ENCODE assay signal across 8 mouse cellular contexts in genomic region chr7:80803173-80803872, GRCm38 (mm10). TPM values are rescaled to one million over a fixed set of nuclear protein-coding genes. Genes with fewer than 3 reads are reported as not detected.
DNase-seq lines count a peak whose midpoint lies in the region; ATAC-seq and TF ChIP-seq lines count a peak whose summit lies in the region.

No protein-coding gene starts in this region.

- peak overlapping the region; percentile 82 for H3K4me2 ChIP-seq in forebrain, embryonic 16.5 days (ENCODE audit: low read length)
- H3K4me2 ChIP-seq in neural tube, embryonic 15.5 days, result peak overlapping the region; percentile 76

- H3K4me1 ChIP-seq in cerebellum, adult 2 months (ENCODE audit: control insufficient read depth, insufficient read depth, low read length), result peaks cover 6% of the 10 kb centered on the region; the same call in 1 of the 2 replicates
- peaks cover 14% of the 10 kb centered on the region for H3K4me1 ChIP-seq in forebrain, embryonic 16.5 days (replicated peaks; ENCODE audit: control insufficient read depth, insufficient read depth, low read length)
- H3K4me1 ChIP-seq in lung, adult 2 months (ENCODE audit: control insufficient read depth, insufficient read depth, low read length), result peaks cover 19% of the 10 kb centered on the region
- H3K4me1 ChIP-seq in neural tube, embryonic 15.5 days, result peaks cover 17% of the 10 kb centered on the region

- no peak for TF ChIP-seq CTCF in cerebellum, adult 2 months (IDR thresholded peaks at IDR 0.05; ENCODE audit: borderline replicate concordance, insufficient read depth, low read depth, low read length)
- peak; percentile 34 for TF ChIP-seq CTCF in layer of hippocampus, adult 2 months (conservative IDR thresholded peaks at IDR 0.05)
- no peak for TF ChIP-seq CTCF in lung, adult 2 months (IDR thresholded peaks at IDR 0.05; ENCODE audit: insufficient read depth, low read length)

- H3K27ac ChIP-seq in cerebellum, adult 2 months (ENCODE audit: insufficient read depth, low read length), result peak overlapping the region; percentile 67
- H3K27ac ChIP-seq in forebrain, embryonic 16.5 days (ENCODE audit: low read length), result peak overlapping the region; percentile 70
- H3K27ac ChIP-seq in layer of hippocampus, adult 2 months, result peak overlapping the region; percentile 92
- peak overlapping the region; percentile 86 for H3K27ac ChIP-seq in neural tube, embryonic 15.5 days (replicated peaks)

- peak; percentile 74 for TF ChIP-seq POLR2A in cerebellum, adult 2 months (IDR thresholded peaks at IDR 0.05; ENCODE audit: borderline replicate concordance, insufficient read depth, low read length)
- TF ChIP-seq POLR2A in lung, adult 2 months (IDR thresholded peaks at IDR 0.05; ENCODE audit: borderline replicate concordance, extremely low read depth, low read depth, low read length), result peak; percentile 89

- H3K9ac ChIP-seq in forebrain, embryonic 16.5 days (replicated peaks; ENCODE audit: low read depth, low read length), result peak overlapping the region; percentile 96
- peak overlapping the region; percentile 87 for H3K9ac ChIP-seq in neural tube, embryonic 15.5 days (replicated peaks)

- intact Hi-C loops in heart, postnatal 36 days (cut with DNase I), result loop anchor here (2.0 kb wide), 4 partner anchors 15 to 63 kb away; no protein-coding TSS in a partner anchor

- no peaks in the 10 kb centered on the region for H3K27me3 ChIP-seq in cerebellum, adult 2 months (ENCODE audit: control insufficient read depth, insufficient read depth, low read length)
- H3K27me3 ChIP-seq in forebrain, embryonic 16.5 days (replicated peaks; ENCODE audit: control insufficient read depth, insufficient read depth, low read length), result no peaks in the 10 kb centered on the region
- no peaks in the 10 kb centered on the region; the same call in 1 of the 2 replicates for H3K27me3 ChIP-seq in neural tube, embryonic 15.5 days (replicated peaks)

- peak overlapping the region; percentile 77 for H3K4me3 ChIP-seq in cerebellum, adult 2 months (replicated peaks; ENCODE audit: insufficient read depth, low read depth, low read length)
- H3K4me3 ChIP-seq in forebrain, embryonic 16.5 days (replicated peaks; ENCODE audit: low read length), result peak overlapping the region; percentile 100
- peak overlapping the region; percentile 87 for H3K4me3 ChIP-seq in layer of hippocampus, adult 2 months
- H3K4me3 ChIP-seq in lung, adult 2 months (replicated peaks; ENCODE audit: extremely low read depth, low read depth, low read length), result peak overlapping the region; percentile 83
- peak overlapping the region; percentile 97 for H3K4me3 ChIP-seq in neural tube, embryonic 15.5 days (replicated peaks)

- peaks cover 8% of the 10 kb centered on the region; the same call in 1 of the 2 replicates for H3K36me3 ChIP-seq in forebrain, embryonic 16.5 days (ENCODE audit: control insufficient read depth, insufficient read depth)
- H3K36me3 ChIP-seq in neural tube, embryonic 15.5 days, result peaks cover 13% of the 10 kb centered on the region; the same call in 1 of the 2 replicates

- peak; percentile 97 for DNase-seq in MN1 (ENCODE audit: low spot score)
- peak; percentile 93 to 95 for DNase-seq in cerebellum, adult 2 months
- DNase-seq in heart, postnatal 36 days, result peak; percentile 92
- DNase-seq in layer of hippocampus, adult 2 months (ENCODE audit: low spot score in 2 of 2), result peak; percentile 87 to 92
- peak; percentile 88 for DNase-seq in lung, adult 2 months
- DNase-seq in thymus, adult 18-20 months, result peak; percentile 90 to 91

- WGBS in cerebellum, adult 2 months, result 1% methylated on average over 47 of the region's 47 CpGs
- under 1% methylated on average over 47 of the region's 47 CpGs for WGBS in forebrain, embryonic 16.5 days
- WGBS in lung, adult 2 months, result 2% methylated on average over 47 of the region's 47 CpGs
- WGBS in neural tube, embryonic 15.5 days, result under 1% methylated on average over 46 of the region's 47 CpGs

- no peaks in the 10 kb centered on the region for H3K9me3 ChIP-seq in forebrain, embryonic 16.5 days (ENCODE audit: control insufficient read depth, low read length)
- no peaks in the 10 kb centered on the region for H3K9me3 ChIP-seq in neural tube, embryonic 15.5 days (replicated peaks)

- ATAC-seq in forebrain, embryonic 16.5 days, result peak; percentile 98
- ATAC-seq in neural tube, embryonic 15.5 days (ENCODE audit: low FRiP score), result peak; percentile 98

RNA-seq across cellular contexts. Expression of gene Iqgap1, which starts 22.5 kb away (rescaled TPM):
- polyA plus RNA-seq in cerebellum, adult 2 months (2012; rRNA removed), result 21.0 and 21.5 TPM in 2 replicates
- 24.5 and 25.9 TPM in 2 replicates for polyA plus RNA-seq in forebrain, embryonic 16.5 days (2015; fragmentation: Nextera tagmentation; extraction: Ambion mirVana)
- total RNA-seq in heart, postnatal 36 days (2021), result 10 to 100 TPM; 40.5 to 43.2 TPM
- 10 to 100 TPM; 19.4 to 21.6 TPM for total RNA-seq in layer of hippocampus, adult 2 months (2021)
- 118 and 135 TPM in 2 replicates for polyA plus RNA-seq in lung, adult 2 months (2012; rRNA removed)
- 18.1 and 31.0 TPM in 2 replicates for polyA plus RNA-seq in neural tube, embryonic 15.5 days (2015; fragmentation: Nextera tagmentation; extraction: Ambion mirVana)

RNA-seq across cellular contexts. Expression of gene Zscan2, which starts 57.4 kb away (rescaled TPM):
- 8.6 and 10.2 TPM in 2 replicates for polyA plus RNA-seq in cerebellum, adult 2 months (2012; rRNA removed)
- 5.7 and 5.9 TPM in 2 replicates for polyA plus RNA-seq in forebrain, embryonic 16.5 days (2015; fragmentation: Nextera tagmentation; extraction: Ambion mirVana)
- 1 to 10 TPM; 5.5 to 5.7 TPM for total RNA-seq in heart, postnatal 36 days (2021)
- total RNA-seq in layer of hippocampus, adult 2 months (2021), result 10 to 100 TPM; 15.1 to 17.4 TPM
- polyA plus RNA-seq in lung, adult 2 months (2012; rRNA removed), result 5.5 and 6.2 TPM in 2 replicates
- polyA plus RNA-seq in neural tube, embryonic 15.5 days (2015; fragmentation: Nextera tagmentation; extraction: Ambion mirVana), result 3.3 and 3.9 TPM in 2 replicates

Comparison
In these comparisons a context has a peak if more than half of its experiments do, and no peak if none do; other contexts are left out.
1. Peak in every context shown above with its lines: DNase-seq, ATAC-seq, H3K4me3 ChIP-seq and H3K27ac ChIP-seq.